Mouse (Mus musculus): Measurements from ENCODE around the gene Zfp9. TPM values are rescaled to one million over a fixed set of nuclear protein-coding genes. Genes with fewer than 3 reads are reported as not detected.

Zfp9 gene
- 0.09 and 0.18 TPM in 2 replicates for polyA plus RNA-seq (2012; ENCODE audit: low replicate concordance)

DNA sequence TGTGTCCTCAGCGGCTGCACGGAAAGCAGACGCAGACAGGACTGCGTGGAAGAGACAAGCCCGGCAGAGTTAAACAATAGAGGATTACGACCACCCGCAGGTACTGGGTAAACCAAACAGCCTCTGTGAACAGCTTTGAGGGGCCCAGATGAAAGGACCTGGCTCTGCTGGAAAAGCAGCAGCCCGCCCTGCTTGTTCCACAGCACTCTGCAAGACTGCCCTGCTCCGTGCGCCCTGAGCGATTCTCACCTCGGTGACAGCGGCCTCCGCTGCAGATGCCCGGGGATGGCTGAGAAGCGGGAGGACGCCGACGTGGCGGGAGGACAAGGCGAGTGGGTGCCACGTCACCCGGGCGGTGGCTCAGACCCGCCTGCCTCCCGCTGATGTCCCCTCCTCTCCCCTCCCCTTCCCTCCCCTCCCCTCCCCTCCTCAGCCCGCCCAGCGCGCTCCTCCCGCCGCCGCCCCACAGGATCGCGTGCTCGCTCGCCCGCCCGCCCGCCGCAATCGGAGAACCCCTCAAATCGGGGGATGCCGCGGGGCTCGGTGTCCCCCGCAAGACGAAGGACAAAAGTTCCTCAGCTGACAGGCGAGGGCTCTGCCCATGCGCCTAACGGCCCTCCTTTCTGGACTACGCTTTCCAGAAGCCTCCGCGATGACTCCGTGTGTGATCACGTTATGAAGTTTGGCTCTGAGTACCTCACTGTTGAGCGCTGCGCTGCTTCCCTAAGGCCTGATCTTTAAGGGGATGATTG is at the start of gene Zfp9:
Gene Zfp9 (minus strand): TSS at position 364 of the 752 bp plus-strand sequence.

DNA sequence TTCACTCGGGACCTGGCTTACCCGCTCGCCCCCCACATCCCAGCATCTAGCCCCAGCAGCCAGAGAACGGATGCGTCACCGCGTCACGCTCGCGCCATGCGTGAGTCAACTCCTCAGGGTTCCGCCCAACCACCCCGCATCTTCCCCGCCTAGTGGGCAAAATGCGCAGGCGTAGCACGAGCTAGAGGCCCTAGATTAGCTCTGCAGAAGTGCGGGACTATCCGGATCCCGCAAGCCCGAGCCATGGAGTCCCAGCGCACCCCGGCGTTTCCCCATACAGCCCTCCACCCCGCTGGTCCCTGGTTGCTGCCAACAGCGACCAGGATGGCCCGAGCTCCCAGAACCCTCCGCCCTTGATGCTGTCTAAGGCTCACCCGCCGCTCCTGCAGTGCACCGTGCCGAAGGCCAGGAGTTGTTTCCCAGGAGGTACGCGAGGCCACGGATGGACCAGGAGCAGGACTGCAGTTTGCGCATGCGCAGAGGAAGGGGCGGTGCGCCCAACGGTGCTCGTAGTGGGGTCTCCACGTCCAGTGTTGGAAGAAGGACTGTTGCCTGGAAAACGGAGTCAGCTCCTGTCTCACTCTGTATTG is 24.0 kb downstream of the Zfp9 start, which contains the start of gene Zfp248:
Gene Zfp248 (minus strand): TSS at position 487 of the 590 bp plus-strand sequence.

DNA sequence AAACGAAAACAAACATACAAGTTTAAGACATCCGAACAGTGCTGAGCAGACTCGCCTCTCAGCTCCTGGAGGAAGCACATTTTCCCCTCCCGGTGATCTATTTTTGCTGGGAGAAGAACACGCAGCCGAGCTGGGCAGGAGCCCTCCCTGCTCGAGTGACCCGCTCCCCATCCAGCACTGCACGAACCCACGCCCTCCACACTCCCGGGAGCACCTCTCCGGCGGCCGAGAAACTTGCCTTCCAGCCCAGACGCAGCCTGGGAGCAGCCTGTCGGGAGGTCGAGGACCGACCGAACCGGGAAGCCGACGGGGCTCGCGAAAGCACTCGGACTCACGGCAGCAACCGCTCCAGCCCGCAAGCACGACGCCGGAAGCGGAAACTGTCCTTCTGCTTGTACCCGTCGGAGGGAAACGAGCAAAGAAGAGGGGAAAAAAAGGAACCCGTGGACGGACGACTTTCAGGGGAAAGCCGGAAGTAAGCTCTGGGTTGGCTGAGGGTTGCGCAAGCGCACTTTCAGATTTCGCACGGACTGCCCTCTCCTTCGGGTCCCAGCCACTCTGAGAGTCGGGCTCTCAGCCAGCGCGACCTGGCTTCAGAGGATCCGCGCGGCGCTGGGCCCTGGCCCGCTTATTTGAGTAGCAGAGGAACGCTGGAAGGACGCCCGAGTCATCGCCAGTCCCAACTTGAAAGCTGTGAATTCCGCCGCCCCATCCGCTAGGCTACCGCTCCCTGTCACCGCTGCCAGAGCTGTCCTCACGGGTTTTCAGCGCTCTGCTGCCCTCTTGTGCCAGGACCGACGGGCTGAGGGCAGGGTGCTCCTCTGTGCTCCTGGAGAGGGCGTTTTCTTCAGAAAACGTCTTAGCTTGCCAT is 59.8 kb downstream of the Zfp9 start, which contains the start of gene Bms1:
Gene Bms1 (minus strand): TSS at position 425 of the 871 bp plus-strand sequence.

Other genes with a start within 250 kb of the Zfp9 start
- 20.5 and 43.9 TPM in 2 replicates for gene Bms1, start 59.8 kb downstream of the Zfp9 start, polyA plus RNA-seq (2012; ENCODE audit: low replicate concordance)
- 0.40 TPM in 1 of 2 replicates, not detected in the other for gene Zfp248, start 23.8 kb downstream of the Zfp9 start, polyA plus RNA-seq (2012; ENCODE audit: low replicate concordance)
- gene Ankrd26, start 82.9 kb upstream of the Zfp9 start, polyA plus RNA-seq (2012; ENCODE audit: low replicate concordance), result 0.92 and 4.3 TPM in 2 replicates